Mouse (Mus musculus) heart, adult 9 months (tissue): Measurements from ENCODE around the gene Hgfac.
A peak's percentile ranks its signal among the peaks of the same experiment; 100 is the strongest.

Experiments used
- DNase-seq, 2 experiments: peaks; one replicate each; pipeline ENCODE4 v3.0.0; 2022; ENCODE audit warnings: low spot score in 2 of 2

Gene Hgfac

GRCm38 (mm10) chr5:35037438-35037837 is 3.9 kb upstream of the Hgfac start:
- DNase-seq, result no peak

- no peak for DNase-seq
These were observed 1.3 kb downstream of the Hgfac start for GRCm38 (mm10) chr5:35042431-35043109.

- DNase-seq, result peak; percentile 61 to 77
These were observed 1.8 kb downstream of the Hgfac start for GRCm38 (mm10) chr5:35043110-35043451.

GRCm38 (mm10) chr5:35050541-35050940 is 9.2 kb downstream of the Hgfac start:
- no peak for DNase-seq

GRCm38 (mm10) chr5:35054628-35055027 is 13.3 kb downstream of the Hgfac start:
- DNase-seq, result no peak

- no peak for DNase-seq
These were observed 13.8 kb downstream of the Hgfac start for GRCm38 (mm10) chr5:35055076-35055475.

GRCm38 (mm10) chr5:35056604-35057432 is 15.5 kb downstream of the Hgfac start, which contains the start of gene Dok7:
Gene Dok7, plus strand, starts transcription at chr5:35056766.
- DNase-seq, result peak; percentile 75 to 77

- no peak for DNase-seq
These were observed 16.3 kb downstream of the Hgfac start for GRCm38 (mm10) chr5:35057582-35057981.

- DNase-seq, result no peak
These were observed 16.9 kb downstream of the Hgfac start for GRCm38 (mm10) chr5:35058216-35058615.

GRCm38 (mm10) chr5:35060098-35060497 is 18.8 kb downstream of the Hgfac start:
- DNase-seq, result peak; percentile 46 to 48

- no peak for DNase-seq
These were observed 28.5 kb downstream of the Hgfac start for GRCm38 (mm10) chr5:35069841-35070240.

GRCm38 (mm10) chr5:35070314-35070713 is 29.0 kb downstream of the Hgfac start:
- no peak for DNase-seq

GRCm38 (mm10) chr5:35070953-35071352 is 29.6 kb downstream of the Hgfac start:
- no peak for DNase-seq

GRCm38 (mm10) chr5:35071855-35072254 is 30.5 kb downstream of the Hgfac start:
- DNase-seq, result no peak

- DNase-seq, result no peak
These were observed 31.9 kb downstream of the Hgfac start for GRCm38 (mm10) chr5:35073235-35073634.

- DNase-seq, result peak; percentile 41 to 62
These were observed 32.7 kb downstream of the Hgfac start for GRCm38 (mm10) chr5:35073992-35074391.

- no peak for DNase-seq
These were observed 35.1 kb downstream of the Hgfac start for GRCm38 (mm10) chr5:35076369-35076768.

GRCm38 (mm10) chr5:35079101-35079500 is 37.8 kb downstream of the Hgfac start:
- no peak for DNase-seq

- DNase-seq, result no peak
These were observed 43.6 kb downstream of the Hgfac start for GRCm38 (mm10) chr5:35084913-35085312.

GRCm38 (mm10) chr5:35088785-35089613 is 47.7 kb downstream of the Hgfac start:
- DNase-seq, result peak in 1 of 2 experiments; percentile 36

GRCm38 (mm10) chr5:35089614-35089963 is 48.3 kb downstream of the Hgfac start:
- DNase-seq, result no peak

- no peak for DNase-seq
These were observed 50.3 kb downstream of the Hgfac start for GRCm38 (mm10) chr5:35091636-35092035.
